Mouse (Mus musculus) intestine, embryonic 14.5 days (tissue): Measurements from ENCODE around the gene Amer3. TPM values are rescaled to one million over a fixed set of nuclear protein-coding genes. Genes with fewer than 3 reads are reported as not detected.
A peak's percentile ranks its signal among the peaks of the same experiment; 100 is the strongest.
"Not testable (repeated sequence)": the region's sequence is repeated elsewhere in the genome, so short reads cannot be mapped to it uniquely, and the experiment has no call there.

Experiments
- ATAC-seq: fragments of 200-750 bp; cut with Nextera tagmentation; replicated peaks from 2 replicates; pipeline ENCODE4 v1.8.0; 2017; ENCODE audit warnings: low read depth, moderate number of reproducible peaks, moderate TSS enrichment, moderate library complexity; ENCODE audit not compliant: low FRiP score, low TSS enrichment
- DNase-seq: peaks from one replicate; pipeline ENCODE4 v3.0.0-alpha.2; 2018; ENCODE audit warnings: low spot score
- H3K27ac ChIP-seq: fragments of 300-500 bp; sonication (generic); 2 replicates; pipeline ENCODE4 v1.5.1; 2014; ENCODE audit warnings: low read depth, mild to moderate bottlenecking, control low read depth
- H3K27me3 ChIP-seq: fragments of 300-500 bp; sonication (generic); replicated peaks from 2 replicates; pipeline ENCODE4 v1.6.1; 2014; ENCODE audit warnings: low read length, control low read depth; ENCODE audit not compliant: control insufficient read depth, insufficient read depth
- H3K36me3 ChIP-seq: fragments of 300-500 bp; sonication (generic); 2 replicates; pipeline ENCODE4 v1.6.1; 2014; ENCODE audit warnings: low read length, control low read depth; ENCODE audit not compliant: control insufficient read depth, insufficient read depth
- H3K4me1 ChIP-seq: fragments of 300-500 bp; sonication (generic); replicated peaks from 2 replicates; pipeline ENCODE4 v1.6.1; 2014; ENCODE audit warnings: low read length, control low read depth, mixed read lengths; ENCODE audit not compliant: control insufficient read depth, insufficient read depth
- H3K4me2 ChIP-seq: fragments of 300-500 bp; sonication (generic); 2 replicates; pipeline ENCODE4 v1.6.1; 2014; ENCODE audit warnings: low read length
- H3K4me3 ChIP-seq: fragments of 300-500 bp; sonication (generic); 2 replicates; pipeline ENCODE4 v1.5.1; 2014; ENCODE audit warnings: low read depth, low read length, control low read depth, mixed read lengths
- H3K9ac ChIP-seq: fragments of 300-500 bp; sonication (generic); 2 replicates; pipeline ENCODE4 v1.6.1; 2014; ENCODE audit warnings: mild to moderate bottlenecking, low read length
- H3K9me3 ChIP-seq: fragments of 300-500 bp; sonication (generic); 2 replicates; pipeline ENCODE4 v1.6.1; 2016; ENCODE audit warnings: low read length, control low read depth; ENCODE audit not compliant: control insufficient read depth
- WGBS: fragments of 180-500 bp; shearing (Covaris S2); extraction: QIAGEN DNeasy Blood & Tissue Kit; methylation state at CpG from one replicate; pipeline ENCODE4 v1.1.7; 2014; 5-methylcytosine and 5-hydroxymethylcytosine counted together
- polyA plus RNA-seq: library from polyadenylated mRNA; unstranded; fragments of >200 nt; fragmentation: Nextera tagmentation; extraction: Ambion mirVana; gene quantifications from 2 replicates; pipeline ENCODE4 v1.2.1, GENCODE M21; 2014

Gene Amer3
- polyA plus RNA-seq, 1 experiment from 2014 or later, result 1.2 TPM

DNA sequence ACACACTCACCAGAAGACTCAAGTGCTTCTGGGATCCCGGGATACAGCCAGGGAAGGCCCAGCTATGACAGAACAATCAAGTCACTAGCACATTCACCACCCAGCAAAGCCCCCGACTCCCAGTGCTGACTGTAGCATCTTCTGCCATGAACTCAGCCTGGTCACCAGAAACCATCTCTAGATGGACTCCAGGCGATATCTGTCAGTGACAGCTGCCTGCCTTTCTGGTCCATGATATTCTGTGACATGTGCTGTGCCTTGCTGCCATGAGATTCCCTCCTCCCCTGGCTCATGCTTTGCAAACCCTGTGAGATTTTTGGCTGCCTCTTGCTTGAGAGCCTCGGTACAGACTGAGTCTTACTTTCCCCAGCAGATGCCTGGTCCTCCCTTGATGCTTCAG lies 5.3 kb downstream of the Amer3 start:
- WGBS, result 82% methylated on average over 4 of the region's 4 CpGs
- Histone ChIP-seq H3K4me3 (no peak overlapping the region), H3K36me3 (no peaks in the 10 kb centered on the region), H3K9ac (no peak overlapping the region), H3K4me1 (no peaks in the 10 kb centered on the region), H3K27ac (no peak overlapping the region), H3K27me3 (peaks cover 11% of the 10 kb centered on the region), H3K4me2 (no peak overlapping the region), H3K9me3 (no peaks in the 10 kb centered on the region)
- ATAC-seq (no peak), DNase-seq (no peak)

DNA sequence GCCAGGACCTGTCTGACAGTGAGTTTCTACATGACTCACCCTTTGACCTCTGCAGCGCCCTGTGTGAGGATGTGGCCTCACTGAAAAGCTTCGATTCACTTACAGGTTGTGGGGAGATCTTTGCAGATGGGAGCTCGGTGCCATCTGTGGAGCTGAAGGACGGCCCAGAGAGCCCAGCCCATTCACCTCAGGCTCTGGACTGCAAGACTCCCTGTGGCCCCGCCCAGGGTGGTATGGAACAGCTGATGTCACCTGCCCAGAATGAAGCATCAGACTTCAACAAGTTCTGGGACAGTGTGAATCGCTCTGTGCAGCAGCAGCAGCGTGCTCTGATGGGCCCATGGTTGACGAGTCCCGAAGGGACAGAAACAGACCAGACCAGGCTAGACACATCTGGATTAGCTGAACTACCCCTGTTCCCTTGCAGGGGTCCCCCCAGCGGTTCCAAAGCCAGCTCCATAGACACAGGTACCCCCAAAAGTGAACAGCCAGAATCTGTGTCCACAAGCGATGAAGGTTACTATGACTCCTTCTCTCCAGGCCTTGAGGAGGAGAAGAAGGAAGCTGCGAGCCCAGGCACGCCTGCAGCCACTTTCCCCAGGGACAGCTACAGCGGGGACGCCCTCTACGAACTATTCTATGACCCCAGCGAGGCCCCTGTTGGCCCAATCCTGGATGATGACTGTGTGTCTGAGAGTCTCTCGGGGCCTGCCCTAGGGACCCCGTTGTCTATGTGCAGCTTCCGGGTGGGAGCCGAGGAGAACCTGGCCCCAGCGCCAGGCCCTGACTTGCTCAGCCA lies 8.0 kb downstream of the Amer3 start:
- no peak overlapping the region for H3K4me3 ChIP-seq
- H3K4me2 ChIP-seq, result no peak overlapping the region
- no peaks in the 10 kb centered on the region for H3K27me3 ChIP-seq
- DNase-seq (no peak), ATAC-seq (no peak)
- H3K36me3 ChIP-seq, result no peaks in the 10 kb centered on the region
- H3K9ac ChIP-seq, result no peak overlapping the region
- no peaks in the 10 kb centered on the region for H3K4me1 ChIP-seq
- H3K27ac ChIP-seq, result no peak overlapping the region
- whole genome bisulfite sequencing, result 75% methylated on average over 22 of the region's 22 CpGs
- H3K9me3 ChIP-seq, result no peaks in the 10 kb centered on the region

DNA sequence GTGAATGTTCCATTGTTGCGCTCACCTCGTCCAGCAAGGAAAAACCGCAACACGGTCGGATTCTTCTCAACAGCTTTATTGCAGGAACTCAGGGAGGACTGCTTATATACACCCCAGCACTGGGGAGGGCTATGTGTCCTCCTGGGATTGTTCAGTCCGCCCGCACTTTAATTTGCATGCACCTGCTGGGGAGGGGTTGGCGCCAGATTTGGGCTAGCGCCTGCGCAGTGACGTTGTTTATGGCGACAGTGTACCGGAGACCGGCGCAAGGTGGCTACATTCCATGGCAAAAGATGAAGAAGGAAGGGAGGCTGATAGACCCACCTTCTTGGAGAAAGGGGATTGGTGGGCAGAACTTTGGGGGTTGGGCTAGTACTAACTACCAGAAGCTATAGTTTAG lies 20.5 kb downstream of the Amer3 start:
- 0 out of 2 replicates have a peak, but pooled peaks cover 2% of the 10 kb centered on the region for H3K9me3 ChIP-seq

DNA sequence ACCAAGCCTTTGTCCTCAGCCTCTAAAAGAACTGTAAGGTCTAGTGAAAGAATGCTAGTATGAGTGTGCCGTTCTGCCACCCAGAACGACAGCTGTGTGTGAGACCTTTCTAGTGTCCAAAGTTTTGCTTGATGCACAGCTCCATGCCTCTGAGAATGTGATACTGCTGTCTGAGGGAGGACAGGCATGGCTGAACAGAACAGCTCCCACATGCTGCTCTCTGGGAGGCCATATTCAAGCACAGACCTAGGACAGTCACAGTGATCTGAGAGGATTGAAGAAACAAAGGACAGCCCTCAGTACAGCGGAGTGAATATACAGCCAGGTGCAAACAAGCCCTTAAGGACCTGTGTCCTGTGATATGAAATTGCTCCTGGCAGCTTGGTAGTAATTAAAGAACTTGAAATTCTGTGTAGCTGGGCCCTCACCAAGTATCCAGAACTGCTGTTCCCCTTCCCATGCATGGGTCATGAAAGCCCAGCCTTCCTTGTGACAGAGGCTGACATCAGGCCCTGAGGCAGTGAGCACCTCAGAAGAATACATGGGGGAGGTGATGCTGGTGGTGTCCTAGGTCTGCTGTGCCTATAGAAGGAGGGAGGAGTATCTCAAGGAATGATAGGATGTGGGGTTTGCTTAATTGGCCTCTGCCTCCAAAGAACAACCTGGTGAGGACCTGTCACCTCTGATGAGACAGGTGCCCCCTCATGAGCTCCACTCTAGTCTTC lies 22.0 kb downstream of the Amer3 start:
- no peak overlapping the region for H3K4me3 ChIP-seq
- H3K36me3 ChIP-seq, result no peaks in the 10 kb centered on the region
- H3K4me1 ChIP-seq, result no peaks in the 10 kb centered on the region
- H3K27me3 ChIP-seq, result no peaks in the 10 kb centered on the region
- no peaks in the 10 kb centered on the region for H3K9me3 ChIP-seq
- H3K4me2 ChIP-seq, result no peak overlapping the region
- H3K27ac ChIP-seq, result no peak overlapping the region
- no peak for DNase-seq
- 83% methylated on average over 3 of the region's 3 CpGs for WGBS
- no peak for ATAC-seq
- no peak overlapping the region for H3K9ac ChIP-seq

More for the DNA sequence above, 20.5 kb downstream of the Amer3 start:
- 75% methylated on average over 15 of the region's 15 CpGs for WGBS
- Histone ChIP-seq H3K4me3 (no peak overlapping the region), H3K4me1 (no peaks in the 10 kb centered on the region), H3K9ac (no peak overlapping the region), H3K27me3 (no peaks in the 10 kb centered on the region), H3K36me3 (no peaks in the 10 kb centered on the region), H3K27ac (no peak overlapping the region), H3K4me2 (no peak overlapping the region)
- ATAC-seq, result no peak
- no peak for DNase-seq

DNA sequence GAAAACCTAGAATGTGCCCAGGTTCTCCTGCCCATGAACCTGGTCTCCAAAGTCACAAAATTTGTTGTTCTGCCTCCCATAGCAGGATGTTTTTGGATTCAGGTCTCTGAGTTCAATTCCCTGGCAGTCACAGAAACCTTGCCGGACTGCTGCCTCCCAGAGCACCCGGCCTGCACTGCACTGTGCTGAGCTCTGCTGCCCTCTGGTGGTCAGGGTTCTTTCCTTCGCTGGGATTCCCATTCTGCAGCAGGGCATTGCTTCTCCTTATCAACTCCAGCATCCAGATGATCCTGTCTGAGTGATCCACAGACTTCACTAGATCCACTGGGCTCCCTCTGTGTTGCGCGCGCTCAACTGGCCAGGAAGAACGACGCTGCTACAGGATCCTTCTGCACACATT lies 22.9 kb downstream of the Amer3 start:
- no peaks in the 10 kb centered on the region for H3K9me3 ChIP-seq
- no peaks in the 10 kb centered on the region for H3K36me3 ChIP-seq
- H3K4me1 ChIP-seq, result no peaks in the 10 kb centered on the region
- DNase-seq, result peak; percentile 93
- H3K27me3 ChIP-seq, result no peaks in the 10 kb centered on the region
- H3K27ac ChIP-seq, result no peak overlapping the region
- no peak overlapping the region for H3K9ac ChIP-seq
- 0 out of 2 replicates have a peak, but pooled peaks have one; percentile 53 for ATAC-seq
- H3K4me2 ChIP-seq, result no peak overlapping the region
- WGBS, result 10% methylated on average over 8 of the region's 8 CpGs
- no peak overlapping the region for H3K4me3 ChIP-seq

DNA sequence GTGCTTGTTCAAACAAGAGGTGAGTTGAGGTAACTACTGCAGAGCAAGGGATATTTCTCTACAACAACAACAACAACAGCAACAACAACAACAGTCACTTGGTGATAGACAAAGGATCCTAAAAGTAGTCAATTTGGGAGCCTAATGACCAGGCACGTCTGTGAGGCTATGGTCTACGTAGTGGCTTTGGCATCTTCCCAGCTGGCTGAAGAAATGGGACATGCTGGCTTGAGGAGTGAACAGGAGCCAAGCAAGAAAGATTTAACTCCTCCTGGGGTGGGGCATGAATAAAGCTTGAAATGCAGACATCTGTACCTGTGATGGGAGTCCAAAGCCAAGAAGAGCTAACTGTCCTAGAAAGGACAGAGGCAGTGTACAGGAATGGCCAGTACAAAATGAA lies 34.3 kb downstream of the Amer3 start:
- Histone ChIP-seq H3K36me3 (no peaks in the 10 kb centered on the region), H3K27me3 (no peaks in the 10 kb centered on the region), H3K4me1 (no peaks in the 10 kb centered on the region), H3K4me3 (no peak overlapping the region), H3K9me3 (no peaks in the 10 kb centered on the region), H3K27ac (no peak overlapping the region), H3K4me2 (no peak overlapping the region), H3K9ac (no peak overlapping the region)
- 83% methylated on average over 2 of the region's 2 CpGs for WGBS
- DNase-seq, result no peak
- ATAC-seq, result no peak

DNA sequence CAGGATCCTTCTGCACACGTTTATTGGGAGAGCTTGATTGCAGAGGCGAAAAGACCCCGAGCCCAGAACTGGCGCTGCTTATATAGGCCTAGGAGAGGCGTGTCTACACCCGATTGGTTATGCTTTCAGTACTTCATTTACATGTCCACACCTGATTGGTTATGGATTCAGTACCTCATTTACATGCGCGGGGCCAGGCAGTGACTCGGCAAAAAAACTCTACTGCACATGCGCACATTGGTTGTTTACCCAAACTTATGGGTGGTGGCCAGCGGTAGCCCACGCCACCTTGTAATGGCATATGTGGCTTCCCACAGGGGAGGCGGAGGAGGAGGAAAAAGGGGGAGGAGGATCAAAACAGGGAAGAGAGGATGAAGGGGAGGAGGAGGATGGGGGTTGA lies 40.7 kb downstream of the Amer3 start:
- not testable (repeated sequence) for H3K4me2 ChIP-seq, ATAC-seq, H3K4me3 ChIP-seq, H3K4me1 ChIP-seq, H3K9me3 ChIP-seq, H3K27me3 ChIP-seq, H3K36me3 ChIP-seq, H3K9ac ChIP-seq, DNase-seq, H3K27ac ChIP-seq
- WGBS, result 92% methylated on average over 13 of the region's 13 CpGs

DNA sequence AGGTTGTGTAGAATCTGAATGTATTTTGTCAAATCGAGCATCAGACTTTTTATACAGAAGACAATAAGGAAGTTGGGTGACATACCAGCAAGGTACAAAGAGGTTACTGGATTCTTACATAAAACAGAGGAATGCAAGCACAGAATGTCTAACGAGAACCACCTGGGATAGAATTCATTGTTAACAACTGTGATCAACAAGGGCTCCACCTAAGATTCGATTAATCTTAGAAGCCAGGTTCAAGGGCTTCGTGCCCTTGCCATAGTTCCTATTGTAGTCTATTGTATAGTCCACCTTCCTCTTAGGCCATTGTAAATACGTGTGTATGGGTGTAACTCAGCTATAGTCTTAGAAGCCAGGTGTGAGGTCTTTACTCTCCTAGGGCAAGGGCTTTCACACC lies 41.3 kb downstream of the Amer3 start:
- WGBS, result 90% methylated on average over 5 of the region's 5 CpGs
- DNase-seq, ATAC-seq, H3K4me1 ChIP-seq, H3K9ac ChIP-seq, H3K27ac ChIP-seq, H3K4me2 ChIP-seq, H3K27me3 ChIP-seq, H3K4me3 ChIP-seq, H3K36me3 ChIP-seq, H3K9me3 ChIP-seq: not testable (repeated sequence)
